Mouse (Mus musculus) kidney, adult 9 months (tissue): ENCODE measurements at regions not wholly inside any gene's neighbourhood (a gene's known extent, or its start where the extent isn't known, plus 50 kb on each side); places are given as distances from the start of the nearest gene placed in this dataset.
"Not testable (repeated sequence)": the region's sequence is repeated elsewhere in the genome, so short reads cannot be mapped to it uniquely, and the experiment has no call there.

Source experiments
- DNase-seq: peaks from one replicate; pipeline ENCODE4 v3.0.0; 2022

GRCm38 (mm10) chr2:166475624-166476023 lies 238.0 kb downstream of the Prex1 start:
- no peak for DNase-seq

GRCm38 (mm10) chr2:166474601-166475000 lies 239.0 kb downstream of the Prex1 start:
- DNase-seq: no peak

- DNase-seq: no peak
Measured at GRCm38 (mm10) chr2:166471257-166471753, 242.3 kb downstream of the Prex1 start.

GRCm38 (mm10) chr2:166469046-166469593 lies 244.5 kb downstream of the Prex1 start:
- DNase-seq: no peak

GRCm38 (mm10) chr2:166467137-166467536 lies 246.5 kb downstream of the Prex1 start:
- DNase-seq: no peak

- DNase-seq: peak; percentile 80
Measured at GRCm38 (mm10) chr2:166465531-166465930, 248.1 kb downstream of the Prex1 start.

- no peak for DNase-seq
Measured at GRCm38 (mm10) chr2:166463539-166463938, 250.1 kb downstream of the Prex1 start.

- no peak for DNase-seq
Measured at GRCm38 (mm10) chr2:166461956-166462355, 251.7 kb downstream of the Prex1 start.

GRCm38 (mm10) chr2:166461103-166461502 lies 252.5 kb downstream of the Prex1 start:
- DNase-seq: no peak

GRCm38 (mm10) chr2:166459955-166460354 lies 253.7 kb downstream of the Prex1 start:
- no peak for DNase-seq

GRCm38 (mm10) chr2:166458953-166459352 lies 254.7 kb downstream of the Prex1 start:
- DNase-seq: no peak

- DNase-seq: no peak
Measured at GRCm38 (mm10) chr2:166457381-166458172, 256.1 kb downstream of the Prex1 start.

GRCm38 (mm10) chr2:166454160-166454888 lies 259.3 kb downstream of the Prex1 start:
- DNase-seq: not testable (repeated sequence)

GRCm38 (mm10) chr2:166450964-166451363 lies 262.7 kb downstream of the Prex1 start:
- no peak for DNase-seq

- no peak for DNase-seq
Measured at GRCm38 (mm10) chr2:166450380-166450779, 263.3 kb downstream of the Prex1 start.

- DNase-seq: no peak
Measured at GRCm38 (mm10) chr2:166448724-166449123, 264.9 kb downstream of the Prex1 start.

- peak; percentile 94 for DNase-seq
Measured at GRCm38 (mm10) chr2:166448161-166448560, 265.5 kb downstream of the Prex1 start.

GRCm38 (mm10) chr2:166446536-166446935 lies 267.1 kb downstream of the Prex1 start:
- peak; percentile 38 for DNase-seq

- DNase-seq: not testable (repeated sequence)
Measured at GRCm38 (mm10) chr2:166445824-166446223, 267.8 kb downstream of the Prex1 start.

GRCm38 (mm10) chr2:166442997-166443396 lies 270.6 kb downstream of the Prex1 start:
- DNase-seq: no peak

- peak; percentile 66 for DNase-seq
Measured at GRCm38 (mm10) chr2:166439847-166440775, 273.5 kb downstream of the Prex1 start.

- DNase-seq: no peak
Measured at GRCm38 (mm10) chr2:166438207-166438606, 275.4 kb downstream of the Prex1 start.
